Mouse (Mus musculus) ES-Bruce4 (cell line): Measurements from ENCODE around the gene Hdac9.

Experiments
- CTCF ChIP-seq: IDR thresholded peaks from one replicate; pipeline ENCODE4 v1.8.1; 2011; ENCODE audit warnings: low read depth, low read length
- EP300 ChIP-seq: IDR thresholded peaks from 2 replicates; pipeline ENCODE4 v1.6.1; 2011; ENCODE audit warnings: low read depth, low read length; ENCODE audit not compliant: insufficient read depth

- TF ChIP-seq EP300 = no peak
- no peak for TF ChIP-seq CTCF
Observed at GRCm38 (mm10) chr12:34806528-34806927, 110.4 kb downstream of the Hdac9 start.
